Mouse (Mus musculus) neural tube, embryonic 12.5 days (tissue): ENCODE data around the gene Men1. TPM values are rescaled to one million over a fixed set of nuclear protein-coding genes. Genes with fewer than 3 reads are reported as not detected.
A peak's percentile ranks its signal among the peaks of the same experiment; 100 is the strongest.

ENCODE experiments used
- ATAC-seq: fragments of 200-750 bp; cut with Nextera tagmentation; 2 replicates; pipeline ENCODE4 v1.8.0; 2017; ENCODE audit warnings: low read depth, mild to moderate bottlenecking, moderate TSS enrichment, moderate library complexity; ENCODE audit not compliant: low FRiP score
- H3K27ac ChIP-seq: fragments of 300-500 bp; sonication (generic); 2 replicates; pipeline ENCODE4 v1.5.1; 2016
- H3K27me3 ChIP-seq: fragments of 300-500 bp; sonication (generic); replicated peaks from 2 replicates; pipeline ENCODE4 v1.6.1; 2016; ENCODE audit warnings: mild to moderate bottlenecking
- H3K36me3 ChIP-seq: fragments of 300-500 bp; sonication (generic); 2 replicates; pipeline ENCODE4 v1.6.1; 2016; ENCODE audit warnings: mild to moderate bottlenecking
- H3K4me1 ChIP-seq: fragments of 300-500 bp; sonication (generic); 2 replicates; pipeline ENCODE4 v1.6.1; 2016
- H3K4me2 ChIP-seq: fragments of 300-500 bp; sonication (generic); replicated peaks from 2 replicates; pipeline ENCODE4 v1.6.1; 2016; ENCODE audit warnings: mild to moderate bottlenecking
- H3K4me3 ChIP-seq: fragments of 300-500 bp; sonication (generic); 2 replicates; pipeline ENCODE4 v1.5.1; 2016
- H3K9ac ChIP-seq: fragments of 300-500 bp; sonication (generic); 2 replicates; pipeline ENCODE4 v1.6.1; 2016; ENCODE audit warnings: mild to moderate bottlenecking
- H3K9me3 ChIP-seq: fragments of 300-500 bp; sonication (generic); 2 replicates; pipeline ENCODE4 v1.6.1; 2016; ENCODE audit warnings: mild to moderate bottlenecking
- WGBS: fragments of 180-500 bp; shearing (Covaris S2); methylation state at CpG from one replicate; pipeline ENCODE4 v1.1.7; 2016; 5-methylcytosine and 5-hydroxymethylcytosine counted together
- polyA plus RNA-seq: library from polyadenylated mRNA; unstranded; fragments of >200 nt; fragmentation: Nextera tagmentation; extraction: Ambion mirVana; gene quantifications from 2 replicates; pipeline ENCODE4 v1.2.1, GENCODE M21; 2016

Gene Men1
- polyA plus RNA-seq, 1 experiment from 2014 or later = 93.3 TPM

DNA sequence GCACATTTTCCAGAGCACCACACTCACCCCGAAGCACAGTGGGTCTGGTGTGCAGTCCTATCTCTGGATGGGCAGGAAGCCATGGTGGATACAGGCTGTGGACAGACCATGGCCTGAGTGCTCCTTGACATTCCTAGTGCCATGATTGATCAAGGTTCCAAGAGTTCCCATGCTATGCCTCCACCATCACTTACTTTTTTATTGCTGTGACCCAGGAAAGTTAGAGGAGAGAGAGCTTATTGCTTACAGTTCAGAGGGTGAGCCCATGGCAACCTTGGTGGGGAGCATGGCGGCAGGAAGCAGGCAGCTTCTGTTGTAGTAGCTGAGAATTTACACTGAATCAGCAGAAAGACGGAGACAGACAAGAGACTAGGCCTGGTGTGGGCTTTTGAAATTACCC, 26.5 kb downstream of the Men1 start:
- H3K36me3 ChIP-seq = peaks cover 10% of the 10 kb centered on the region
- WGBS = 90% methylated on average over 3 of the region's 3 CpGs
- ATAC-seq = no peak
- no peaks in the 10 kb centered on the region for H3K9me3 ChIP-seq
- H3K4me1 ChIP-seq = peaks cover 12% of the 10 kb centered on the region
- no peaks in the 10 kb centered on the region for H3K27me3 ChIP-seq
- H3K27ac ChIP-seq = no peak overlapping the region
- no peak overlapping the region for H3K4me3 ChIP-seq
- no peak overlapping the region for H3K9ac ChIP-seq
- no peak overlapping the region for H3K4me2 ChIP-seq

DNA sequence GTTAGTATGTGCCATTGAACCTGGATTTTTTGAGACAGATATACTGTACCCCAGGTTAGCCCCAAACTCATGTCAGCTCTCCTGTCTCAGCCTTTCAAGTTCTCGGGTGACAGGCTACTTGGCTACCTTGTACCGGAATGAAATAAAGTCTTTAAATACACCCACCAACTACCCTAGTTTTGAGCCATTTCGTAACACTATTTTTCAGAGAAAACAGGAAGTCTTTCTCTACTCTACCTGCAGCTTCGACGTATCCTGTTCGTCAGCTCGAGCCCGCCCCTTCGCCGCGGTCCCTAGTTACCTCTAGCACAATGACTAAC, 28.3 kb downstream of the Men1 start:
- Histone ChIP-seq H3K4me1 (peaks cover 16% of the 10 kb centered on the region), H3K27me3 (no peaks in the 10 kb centered on the region), H3K9me3 (no peaks in the 10 kb centered on the region), H3K4me2 (peak overlapping the region; percentile 83), H3K27ac (0 out of 2 replicates have a peak overlapping the region, but pooled peaks have one; percentile 22), H3K36me3 (peaks cover 27% of the 10 kb centered on the region), H3K9ac (0 out of 2 replicates have a peak overlapping the region, but pooled peaks have one; percentile 33), H3K4me3 (peak overlapping the region; percentile 100)
- ATAC-seq = peak; percentile 26
- 3% methylated on average over 11 of the region's 11 CpGs for WGBS

DNA sequence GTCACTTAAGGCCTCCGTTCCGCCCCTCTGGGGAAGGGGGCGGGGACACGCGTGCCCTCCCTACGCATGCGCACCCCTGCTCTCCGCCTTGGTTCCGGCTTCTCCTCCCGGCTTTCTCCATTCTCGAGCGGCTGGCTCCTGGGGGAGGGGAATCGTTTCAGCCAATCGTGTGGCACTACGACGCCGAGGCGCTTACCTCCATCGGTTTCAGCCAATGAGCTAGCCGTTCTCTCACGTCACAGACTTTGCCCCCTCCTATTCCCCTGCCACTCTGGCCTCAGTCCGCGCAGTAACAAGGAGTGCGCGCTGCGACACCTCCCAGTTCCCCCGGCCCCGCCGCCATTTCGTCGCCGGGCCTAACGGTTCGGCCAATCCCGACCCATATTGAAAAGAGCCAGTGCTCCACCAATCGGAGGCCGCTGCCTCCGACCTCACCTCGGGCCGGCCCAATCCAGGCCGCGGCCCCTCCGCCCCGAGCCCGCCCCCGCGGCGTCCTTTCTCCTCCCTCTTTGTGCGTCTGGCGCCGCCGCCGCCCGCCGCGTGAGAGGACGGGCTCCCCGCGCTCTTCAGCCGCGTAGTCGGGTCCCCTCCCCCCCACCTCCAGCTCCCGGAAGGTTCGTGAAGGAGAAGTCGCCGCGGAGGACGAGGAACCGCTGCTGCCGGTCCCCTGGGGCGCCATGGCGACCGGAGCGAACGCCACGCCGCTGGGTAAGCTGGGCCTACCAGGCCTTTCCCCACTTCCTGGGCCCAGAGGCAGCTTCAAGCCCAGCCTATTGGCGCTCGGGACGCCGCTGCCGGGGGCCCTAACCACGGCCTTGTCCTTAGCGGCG, 28.8 kb downstream of the Men1 start, which contains the start of gene Sf1:
Gene Sf1, plus strand, starts transcription at position 280 of the 830 bp plus-strand sequence.
- Histone ChIP-seq H3K27ac (peak within 1 kb of the TSS; percentile 97), H3K36me3 (peaks cover 33% of the 10 kb centered on the region), H3K27me3 (no peaks in the 10 kb centered on the region), H3K9ac (peak within 1 kb of the TSS; percentile 99), H3K9me3 (no peaks in the 10 kb centered on the region), H3K4me3 (peak within 1 kb of the TSS; percentile 100), H3K4me2 (peak within 1 kb of the TSS; percentile 83), H3K4me1 (peaks cover 16% of the 10 kb centered on the region)
- under 1% methylated on average over 76 of the region's 85 CpGs for WGBS
- peak; percentile 98 for ATAC-seq

GRCm38 (mm10) chr19:6364317-6364725, 29.5 kb downstream of the Men1 start:
- peak overlapping the region; percentile 83 for H3K4me2 ChIP-seq
- peak overlapping the region; percentile 100 for H3K4me3 ChIP-seq
- ATAC-seq = no peak

GRCm38 (mm10) chr19:6364842-6365241, 30.1 kb downstream of the Men1 start:
- Histone ChIP-seq H3K9ac (peak overlapping the region; percentile 99), H3K36me3 (peaks cover 43% of the 10 kb centered on the region), H3K27ac (no peak overlapping the region), H3K4me1 (peaks cover 16% of the 10 kb centered on the region), H3K27me3 (no peaks in the 10 kb centered on the region), H3K4me2 (peak overlapping the region; percentile 83), H3K4me3 (peak overlapping the region; percentile 100), H3K9me3 (no peaks in the 10 kb centered on the region)
- ATAC-seq = no peak
- WGBS = 4% methylated on average over 2 of the region's 2 CpGs

More at GRCm38 (mm10) chr19:6364317-6364725, 29.5 kb downstream of the Men1 start:
- Histone ChIP-seq H3K27ac (peak overlapping the region; percentile 97), H3K9ac (peak overlapping the region; percentile 99), H3K9me3 (no peaks in the 10 kb centered on the region), H3K36me3 (peaks cover 39% of the 10 kb centered on the region), H3K27me3 (no peaks in the 10 kb centered on the region), H3K4me1 (peaks cover 16% of the 10 kb centered on the region)
- WGBS = under 1% methylated on average over 55 of the region's 55 CpGs

GRCm38 (mm10) chr19:6370175-6370574, 35.4 kb downstream of the Men1 start:
- no peak overlapping the region for H3K4me2 ChIP-seq
- H3K27me3 ChIP-seq = no peaks in the 10 kb centered on the region
- H3K9me3 ChIP-seq = no peaks in the 10 kb centered on the region
- H3K27ac ChIP-seq = no peak overlapping the region
- H3K36me3 ChIP-seq = peaks cover 94% of the 10 kb centered on the region
- no peak overlapping the region for H3K9ac ChIP-seq
- 93% methylated on average over 2 of the region's 2 CpGs for whole genome bisulfite sequencing
- peaks cover 11% of the 10 kb centered on the region for H3K4me1 ChIP-seq
- no peak for ATAC-seq
- no peak overlapping the region for H3K4me3 ChIP-seq

- ATAC-seq = no peak
- Histone ChIP-seq H3K9me3 (no peaks in the 10 kb centered on the region), H3K4me2 (no peak overlapping the region), H3K27me3 (no peaks in the 10 kb centered on the region), H3K4me3 (no peak overlapping the region), H3K4me1 (0 out of 2 replicates have a peak, but pooled peaks cover 6% of the 10 kb centered on the region), H3K27ac (no peak overlapping the region), H3K36me3 (peaks cover 96% of the 10 kb centered on the region), H3K9ac (no peak overlapping the region)
- WGBS = 95% methylated on average over 3 of the region's 3 CpGs
Measured at GRCm38 (mm10) chr19:6372433-6372832, 37.7 kb downstream of the Men1 start.

DNA sequence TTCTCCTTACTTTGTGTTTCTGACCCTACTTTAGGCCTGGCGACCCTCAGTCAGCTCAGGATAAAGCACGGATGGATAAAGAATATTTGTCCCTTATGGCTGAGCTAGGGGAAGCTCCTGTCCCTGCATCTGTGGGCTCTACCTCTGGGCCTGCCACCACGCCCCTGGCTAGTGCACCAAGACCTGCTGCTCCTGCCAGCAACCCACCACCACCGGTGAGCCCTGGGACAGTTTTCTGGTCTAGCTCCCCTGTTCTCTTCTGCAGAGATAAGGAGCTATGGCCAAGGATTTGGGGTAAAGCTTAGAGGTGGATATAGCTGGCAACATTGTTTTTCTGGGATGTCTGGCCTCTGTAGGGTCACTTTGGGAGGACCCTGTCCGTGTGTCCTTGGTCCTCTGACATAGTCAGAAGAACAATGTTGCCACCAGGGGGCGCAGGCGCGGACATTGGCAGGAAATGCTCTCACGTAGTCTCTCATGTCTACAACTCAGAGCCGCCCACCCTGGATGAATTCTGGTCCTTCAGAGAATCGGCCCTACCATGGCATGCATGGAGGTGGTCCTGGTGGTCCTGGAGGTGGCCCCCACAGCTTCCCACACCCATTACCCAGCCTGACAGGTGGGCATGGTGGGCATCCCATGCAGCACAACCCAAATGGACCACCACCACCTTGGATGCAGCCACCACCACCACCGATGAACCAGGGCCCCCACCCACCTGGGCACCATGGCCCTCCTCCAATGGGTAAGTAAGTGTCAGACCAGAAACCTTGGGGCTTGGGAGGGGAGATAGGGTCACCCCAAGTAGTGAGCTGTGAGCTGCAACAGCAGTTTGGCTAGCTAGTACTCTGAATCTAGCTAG, 39.0 kb downstream of the Men1 start:
- Histone ChIP-seq H3K27ac (no peak overlapping the region), H3K27me3 (no peaks in the 10 kb centered on the region), H3K9me3 (no peaks in the 10 kb centered on the region), H3K4me3 (no peak overlapping the region), H3K9ac (no peak overlapping the region), H3K4me2 (no peak overlapping the region), H3K36me3 (peaks cover 95% of the 10 kb centered on the region), H3K4me1 (peaks cover 10% of the 10 kb centered on the region; the same call in 1 of the 2 replicates)
- WGBS = 71% methylated on average over 12 of the region's 12 CpGs
- ATAC-seq = no peak

DNA sequence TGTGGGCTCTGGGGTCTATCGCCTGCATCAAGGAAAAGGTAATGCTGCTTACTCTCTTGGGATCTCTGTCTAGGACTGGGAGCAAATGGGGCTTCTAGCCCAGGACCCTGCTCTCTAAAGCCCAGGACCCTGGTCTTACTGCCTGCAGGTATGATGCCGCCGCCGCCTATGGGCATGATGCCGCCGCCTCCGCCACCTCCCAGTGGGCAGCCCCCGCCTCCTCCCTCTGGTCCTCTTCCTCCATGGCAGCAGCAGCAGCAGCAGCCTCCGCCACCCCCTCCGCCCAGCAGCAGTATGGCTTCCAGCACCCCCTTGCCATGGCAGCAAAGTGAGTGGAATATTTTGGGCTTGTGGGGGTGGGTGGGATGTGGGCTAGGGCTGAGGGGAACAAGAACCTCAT, 39.8 kb downstream of the Men1 start:
- Histone ChIP-seq H3K27me3 (no peaks in the 10 kb centered on the region), H3K9me3 (no peaks in the 10 kb centered on the region), H3K4me2 (no peak overlapping the region), H3K27ac (no peak overlapping the region), H3K9ac (no peak overlapping the region), H3K4me1 (peaks cover 10% of the 10 kb centered on the region; the same call in 1 of the 2 replicates), H3K36me3 (peaks cover 89% of the 10 kb centered on the region), H3K4me3 (no peak overlapping the region)
- ATAC-seq = no peak
- 96% methylated on average over 10 of the region's 10 CpGs for WGBS

GRCm38 (mm10) chr19:6375423-6376254, 40.9 kb downstream of the Men1 start:
- no peaks in the 10 kb centered on the region for H3K27me3 ChIP-seq
- peak; percentile 22; the same call in 1 of the 2 replicates for ATAC-seq

GRCm38 (mm10) chr19:6376255-6376564, 41.4 kb downstream of the Men1 start:
- ATAC-seq = no peak
- H3K4me3 ChIP-seq = no peak overlapping the region
- no peak overlapping the region for H3K9ac ChIP-seq
- peaks cover 75% of the 10 kb centered on the region for H3K36me3 ChIP-seq
- H3K4me1 ChIP-seq = peaks cover 10% of the 10 kb centered on the region; the same call in 1 of the 2 replicates
- no peak overlapping the region for H3K4me2 ChIP-seq
- no peaks in the 10 kb centered on the region for H3K27me3 ChIP-seq
- H3K27ac ChIP-seq = no peak overlapping the region
- WGBS = 72% methylated on average over 14 of the region's 14 CpGs
- H3K9me3 ChIP-seq = no peaks in the 10 kb centered on the region

More at GRCm38 (mm10) chr19:6375423-6376254, 40.9 kb downstream of the Men1 start:
- Histone ChIP-seq H3K4me1 (peaks cover 10% of the 10 kb centered on the region; the same call in 1 of the 2 replicates), H3K9me3 (no peaks in the 10 kb centered on the region), H3K9ac (no peak overlapping the region), H3K36me3 (peaks cover 81% of the 10 kb centered on the region), H3K27ac (no peak overlapping the region), H3K4me3 (no peak overlapping the region), H3K4me2 (no peak overlapping the region)
- WGBS = 90% methylated on average over 42 of the region's 42 CpGs
